Comparison of ENCODE assay signal across 9 mouse cellular contexts in genomic region chr2:167292854-167293253, GRCm38 (mm10). TPM values are rescaled to one million over a fixed set of nuclear protein-coding genes. Genes with fewer than 3 reads are reported as not detected.
DNase-seq lines count a peak whose midpoint lies in the region; ATAC-seq lines count a peak whose summit lies in the region.
"Had no signal": no experiment of that assay in that cellular context is flagged by ENCODE, and none has a peak within 500 bp of the region (broad histone marks: within the 10 kb centered on the region; RNA-seq: fewer than 3 reads in every experiment).

No protein-coding gene starts in this region.

- H3K27ac ChIP-seq in kidney, embryonic 16.5 days (ENCODE audit: low read length): no peak overlapping the region
- no peak overlapping the region for H3K27ac ChIP-seq in intestine, embryonic 14.5 days (ENCODE audit: low read depth)
- no peak overlapping the region for H3K27ac ChIP-seq in stomach, embryonic 14.5 days (ENCODE audit: low read length)

- H3K9me3 ChIP-seq in kidney, embryonic 16.5 days (ENCODE audit: low read length): no peaks in the 10 kb centered on the region
- H3K9me3 ChIP-seq in intestine, embryonic 14.5 days (ENCODE audit: control insufficient read depth, low read length): no peaks in the 10 kb centered on the region
- no peaks in the 10 kb centered on the region; the same call in 1 of the 2 replicates for H3K9me3 ChIP-seq in stomach, embryonic 14.5 days (ENCODE audit: control insufficient read depth, low read depth, low read length)

- peak; percentile 71 to 78 for DNase-seq in adrenal gland, adult (ENCODE audit: inconsistent age in 2 of 2, low spot score in 1 of 2)
- no peak for DNase-seq in adrenal gland, postnatal 4 days (ENCODE audit: low spot score in 2 of 2)
- DNase-seq in kidney, adult 8-10 months: peak; percentile 0 to 20
- peak; percentile 43 for DNase-seq in NIH3T3 (ENCODE audit: low read depth)
- peak; percentile 60 for DNase-seq in intestine, embryonic 14.5 days (ENCODE audit: low spot score)
- no peak for DNase-seq in left cerebral cortex, adult 11 months (ENCODE audit: low spot score)

- ATAC-seq in kidney, embryonic 16.5 days (ENCODE audit: low FRiP score, low TSS enrichment): no peak
- peak; percentile 64 for ATAC-seq in intestine, embryonic 14.5 days (replicated peaks; ENCODE audit: low FRiP score, low TSS enrichment, low read depth)
- ATAC-seq in stomach, embryonic 14.5 days (ENCODE audit: insufficient number of reproducible peaks, insufficient read depth, low FRiP score, low read depth): 0 out of 2 replicates have a peak, but pooled peaks have one; percentile 60

- WGBS in kidney, embryonic 16.5 days: 8% methylated on average over 6 of the region's 6 CpGs
- 9% methylated on average over 6 of the region's 6 CpGs for WGBS in intestine, embryonic 14.5 days
- WGBS in stomach, embryonic 14.5 days: 5% methylated on average over 6 of the region's 6 CpGs

- no peak overlapping the region for H3K9ac ChIP-seq in kidney, embryonic 16.5 days (replicated peaks; ENCODE audit: low read length)
- H3K9ac ChIP-seq in intestine, embryonic 14.5 days (ENCODE audit: low read length): no peak overlapping the region
- no peak overlapping the region for H3K9ac ChIP-seq in stomach, embryonic 14.5 days (replicated peaks; ENCODE audit: low read depth, low read length)

- H3K27me3 ChIP-seq in kidney, embryonic 16.5 days (ENCODE audit: insufficient read depth, low read length): no peaks in the 10 kb centered on the region
- H3K27me3 ChIP-seq in intestine, embryonic 14.5 days (replicated peaks; ENCODE audit: control insufficient read depth, insufficient read depth, low read length): no peaks in the 10 kb centered on the region
- no peaks in the 10 kb centered on the region for H3K27me3 ChIP-seq in stomach, embryonic 14.5 days (ENCODE audit: control insufficient read depth, insufficient read depth, low read length)

- H3K4me2 ChIP-seq in kidney, embryonic 16.5 days (replicated peaks; ENCODE audit: low read depth, low read length): no peak overlapping the region
- no peak overlapping the region for H3K4me2 ChIP-seq in intestine, embryonic 14.5 days (ENCODE audit: low read length)
- no peak overlapping the region for H3K4me2 ChIP-seq in stomach, embryonic 14.5 days (replicated peaks; ENCODE audit: low read depth, low read length)

- H3K4me3 ChIP-seq in kidney, embryonic 16.5 days (ENCODE audit: low read length): no peak overlapping the region
- H3K4me3 ChIP-seq in intestine, embryonic 14.5 days (ENCODE audit: low read depth, low read length): no peak overlapping the region
- H3K4me3 ChIP-seq in stomach, embryonic 14.5 days (ENCODE audit: low read depth, low read length): no peak overlapping the region
- H3K4me3 ChIP-seq: myocyte had no signal

- H3K4me1 ChIP-seq in kidney, embryonic 16.5 days (ENCODE audit: insufficient read depth, low read length): peaks cover 8% of the 10 kb centered on the region; the same call in 1 of the 2 replicates
- H3K4me1 ChIP-seq in intestine, embryonic 14.5 days (replicated peaks; ENCODE audit: control insufficient read depth, insufficient read depth, low read length): peaks cover 16% of the 10 kb centered on the region
- peaks cover 4% of the 10 kb centered on the region; the same call in 1 of the 2 replicates for H3K4me1 ChIP-seq in stomach, embryonic 14.5 days (ENCODE audit: control insufficient read depth, insufficient read depth, low read length)

- H3K36me3 ChIP-seq in kidney, embryonic 16.5 days (ENCODE audit: insufficient read depth, low read length): no peaks in the 10 kb centered on the region
- H3K36me3 ChIP-seq in intestine, embryonic 14.5 days (ENCODE audit: control insufficient read depth, insufficient read depth, low read length): no peaks in the 10 kb centered on the region
- H3K36me3 ChIP-seq in stomach, embryonic 14.5 days (ENCODE audit: control insufficient read depth, insufficient read depth, low read length): no peaks in the 10 kb centered on the region

RNA-seq across cellular contexts. Expression of gene Ptgis, which starts 52.5 kb away (rescaled TPM):
- total RNA-seq in adrenal gland, postnatal 4 days (2021): 10 to 100 TPM; 21.5 to 22.3 TPM
- 18.4 and 20.6 TPM in 2 replicates for polyA plus RNA-seq in kidney, embryonic 16.5 days (2015; fragmentation: Nextera tagmentation; extraction: Ambion mirVana)
- polyA plus RNA-seq in intestine, embryonic 14.5 days (2014; fragmentation: Nextera tagmentation; extraction: Ambion mirVana): 15.1 and 17.3 TPM in 2 replicates
- 26.6 and 28.1 TPM in 2 replicates for polyA plus RNA-seq in stomach, embryonic 14.5 days (2014; fragmentation: Nextera tagmentation; extraction: Ambion mirVana)

RNA-seq across cellular contexts. Expression of gene B4galt5, which starts 56.1 kb away (rescaled TPM):
- 100 to 1,000 TPM in 1 of 2 experiments, 10 to 100 TPM in 1; 86.1 to 102 TPM for total RNA-seq in adrenal gland, postnatal 4 days (2021)
- 8.9 and 9.4 TPM in 2 replicates for polyA plus RNA-seq in kidney, embryonic 16.5 days (2015; fragmentation: Nextera tagmentation; extraction: Ambion mirVana)
- 9.6 and 10.6 TPM in 2 replicates for polyA plus RNA-seq in intestine, embryonic 14.5 days (2014; fragmentation: Nextera tagmentation; extraction: Ambion mirVana)
- polyA plus RNA-seq in stomach, embryonic 14.5 days (2014; fragmentation: Nextera tagmentation; extraction: Ambion mirVana): 10.1 and 16.0 TPM in 2 replicates

Comparison
In these comparisons a context has a peak if more than half of its experiments do, and no peak if none do; other contexts are left out.
1. DNase-seq: peak in adrenal gland, adult (2 of 2), kidney, adult 8-10 months (2 of 2), NIH3T3 (single experiment) and intestine, embryonic 14.5 days (single experiment); none in adrenal gland, postnatal 4 days (0 of 2) and left cerebral cortex, adult 11 months (single experiment).